Mouse (Mus musculus): ENCODE results near the gene Med20.
A peak's percentile ranks its signal among the peaks of the same experiment; 100 is the strongest.

Med20 gene

DNA sequence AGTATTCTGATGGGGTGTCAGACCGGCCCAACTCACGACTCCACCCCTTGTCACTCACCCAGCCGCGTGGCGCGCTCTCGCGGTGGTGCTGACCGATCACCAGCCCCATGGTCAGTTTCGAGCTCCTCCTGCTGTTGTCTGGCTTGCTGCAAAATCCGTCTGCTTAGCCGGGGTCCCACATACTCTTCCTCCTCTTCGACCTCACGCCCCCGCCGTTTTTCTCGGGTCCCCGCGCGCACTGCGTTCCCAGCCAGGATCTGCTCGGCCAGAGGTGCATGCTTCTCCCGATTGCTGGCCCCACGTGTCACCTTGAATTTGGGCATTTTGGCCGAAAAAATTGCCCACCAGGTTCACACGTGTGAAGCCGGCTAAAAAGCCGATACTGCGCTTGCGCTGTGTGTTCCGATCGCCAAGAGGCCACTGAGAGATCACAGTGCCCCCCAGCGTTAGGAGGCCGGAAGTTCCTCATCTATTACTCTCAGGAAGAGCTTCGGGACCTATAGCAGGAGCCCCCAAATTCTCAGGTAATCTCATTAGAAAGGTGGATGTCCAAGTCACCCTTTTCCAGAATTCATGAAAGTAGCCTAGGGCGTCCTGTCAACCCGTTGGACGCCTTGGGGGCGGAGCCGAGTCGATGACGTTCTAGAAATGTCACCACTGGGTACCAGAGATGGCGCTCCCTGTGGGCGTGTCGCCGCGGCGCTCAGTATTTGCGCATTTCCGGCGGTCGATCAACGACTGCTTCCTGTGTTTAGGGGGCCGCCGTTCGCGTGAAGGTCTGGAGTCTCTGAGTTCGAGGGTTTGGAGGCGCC is at the start of gene Med20, which contains the start of the genes Bysl and Gm20517:
Gene Med20 (plus strand): TSS at position 734 of the 812 bp plus-strand sequence.
Gene Bysl (minus strand): TSS at position 644 of the 812 bp plus-strand sequence.
Gene Gm20517 (plus strand): TSS at position 741 of the 812 bp plus-strand sequence.
- peak; percentile 94 to 96 for DNase-seq (ENCODE audit: low spot score in 2 of 2)

DNA sequence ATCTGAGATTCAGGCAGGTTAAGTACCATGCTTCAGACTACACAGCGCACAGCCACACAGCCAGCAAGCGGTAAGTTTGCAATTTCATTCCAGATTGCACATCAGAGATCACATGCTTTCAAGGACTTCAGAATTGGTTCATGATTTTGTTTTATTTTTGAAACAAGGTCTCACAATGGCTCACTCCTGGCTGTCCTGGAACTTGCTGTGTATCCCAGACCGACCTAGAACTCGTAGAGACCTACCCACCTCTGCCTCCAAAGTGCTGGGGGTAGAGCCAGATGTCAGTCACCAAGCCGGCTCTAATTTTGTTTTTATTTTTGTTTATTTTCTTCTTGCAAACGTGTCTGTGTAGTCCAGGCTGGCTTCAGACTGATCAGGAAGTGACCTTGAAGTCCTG is 48.5 kb upstream of the Med20 start:
- DNase-seq (ENCODE audit: low spot score in 2 of 2) = no peak

DNA sequence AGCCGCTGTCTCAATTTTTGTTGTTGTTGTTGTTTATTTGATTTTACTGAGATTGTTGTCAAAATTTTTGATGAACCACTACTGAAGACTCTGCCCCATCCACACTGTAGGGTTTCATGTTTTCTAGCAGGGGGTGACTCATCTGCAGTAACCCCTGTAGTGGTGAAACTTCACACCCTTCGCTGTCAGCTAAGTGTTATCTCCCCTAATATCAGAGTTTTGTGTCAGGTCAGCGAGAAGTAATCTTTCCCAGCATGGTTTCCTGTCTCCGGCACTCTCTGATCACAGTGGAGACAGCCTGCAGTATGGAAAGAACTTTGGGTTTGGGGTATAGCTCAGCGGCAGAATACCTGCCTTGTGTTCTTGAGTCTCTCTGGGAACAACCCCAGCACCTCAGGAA is 46.8 kb upstream of the Med20 start:
- no peak for DNase-seq (ENCODE audit: low spot score in 2 of 2)

DNA sequence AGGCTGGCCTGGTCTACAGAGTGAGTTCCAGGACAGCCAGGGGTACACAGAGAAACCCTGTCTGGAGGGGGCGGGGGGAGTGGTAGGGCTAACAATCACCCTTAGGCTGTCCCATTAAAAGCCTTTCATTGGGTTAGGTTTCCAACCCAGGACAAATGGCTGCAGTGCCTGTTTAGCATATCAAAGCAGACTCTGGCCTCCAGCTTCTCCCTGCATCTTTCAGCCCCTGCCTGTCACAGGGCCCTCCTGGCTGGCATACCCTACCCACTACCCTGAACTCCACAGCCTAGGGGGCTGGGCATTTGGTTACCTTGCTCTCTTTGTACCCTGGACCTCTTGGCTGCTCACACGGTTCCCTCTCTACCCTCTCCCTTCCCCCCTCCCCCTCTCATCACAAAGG is 45.2 kb upstream of the Med20 start:
- no peak for DNase-seq (ENCODE audit: low spot score in 2 of 2)

DNA sequence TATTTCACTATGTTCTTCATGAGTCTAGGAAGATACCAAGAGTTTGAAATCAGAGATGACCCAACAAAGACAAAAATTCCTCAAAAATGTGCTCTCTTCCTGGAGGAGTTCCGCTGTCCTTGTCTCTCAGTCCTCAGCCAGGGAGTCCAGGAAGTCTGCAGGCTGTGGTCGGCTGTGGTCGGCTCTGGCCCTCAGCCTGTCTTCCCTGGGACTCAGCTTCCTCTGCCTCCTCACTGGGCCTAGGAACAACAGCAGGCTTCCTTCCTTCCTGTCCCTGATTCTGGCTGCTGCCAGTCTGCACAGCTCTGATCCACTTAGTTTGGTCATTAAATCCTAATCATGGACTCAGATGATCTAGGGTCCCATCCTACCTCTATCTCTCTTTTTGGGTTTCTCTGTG is 44.1 kb upstream of the Med20 start:
- peak; percentile 33 to 59 for DNase-seq (ENCODE audit: low spot score in 2 of 2)

DNA sequence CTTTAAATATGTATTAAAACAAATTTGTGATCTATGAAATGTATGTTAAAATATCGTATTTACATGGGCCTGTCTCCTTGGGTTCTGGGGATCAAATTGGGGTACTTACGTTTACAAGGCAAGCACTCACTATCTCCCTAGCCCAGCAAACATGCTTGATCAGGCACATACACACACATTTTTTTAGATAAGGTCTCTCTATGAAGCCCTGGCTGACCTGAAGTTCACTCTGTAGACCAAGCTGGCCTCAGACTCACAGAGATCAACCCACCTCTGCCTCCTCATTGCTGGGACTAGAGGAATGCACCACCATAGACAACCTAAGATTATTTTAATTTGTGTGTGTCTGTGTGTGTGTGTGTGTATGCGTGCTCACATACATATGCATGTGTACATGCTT is 43.0 kb upstream of the Med20 start:
- DNase-seq (ENCODE audit: low spot score in 2 of 2) = no peak

DNA sequence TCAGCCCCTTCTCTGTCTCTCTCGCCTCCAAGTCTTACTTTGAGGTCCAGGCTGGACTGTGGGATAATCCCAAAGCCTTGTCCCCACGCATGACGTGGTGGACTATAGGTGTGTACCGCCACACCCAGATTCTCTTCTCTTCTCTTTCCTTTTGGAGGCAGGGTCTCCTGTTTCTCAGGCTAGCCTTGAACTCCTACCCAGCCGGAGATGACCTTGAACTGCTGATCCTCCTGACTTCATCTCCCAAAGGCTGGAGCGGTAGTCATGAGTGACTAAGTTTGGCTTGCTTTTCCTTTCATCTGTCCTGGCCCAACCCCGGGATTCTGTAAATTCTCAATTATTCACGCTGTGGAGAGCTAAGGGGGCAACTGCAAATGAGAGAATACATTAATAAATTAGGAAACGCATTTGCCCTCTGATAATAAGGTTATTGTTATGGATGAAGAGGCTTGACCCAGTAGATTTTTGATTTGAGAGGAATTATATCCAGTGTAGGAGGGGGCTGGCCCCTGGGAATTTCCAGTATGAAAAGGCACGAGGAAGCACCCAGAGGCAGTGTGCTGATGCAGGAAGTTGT is 42.3 kb upstream of the Med20 start:
- DNase-seq (ENCODE audit: low spot score in 2 of 2) = no peak

DNA sequence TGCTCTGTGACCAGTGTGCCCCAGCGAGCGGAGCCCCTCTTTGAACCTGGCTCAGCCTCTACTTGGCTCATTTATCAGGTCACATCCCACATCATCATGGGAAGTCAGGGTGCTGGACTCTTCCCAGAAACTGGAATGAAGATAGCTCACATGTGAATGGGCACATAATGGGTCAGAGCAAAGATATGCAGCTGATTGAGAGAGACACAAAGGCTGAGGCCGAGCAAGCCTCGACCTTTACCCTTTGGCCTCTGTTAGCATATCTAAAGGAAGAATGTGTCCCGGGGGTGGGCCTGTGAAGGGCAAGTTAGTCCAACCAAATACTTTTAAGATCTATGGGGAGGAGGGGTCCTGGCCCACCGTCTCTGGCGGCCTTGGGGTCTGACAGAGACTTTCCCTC is 39.8 kb upstream of the Med20 start:
- no peak for DNase-seq (ENCODE audit: low spot score in 2 of 2)

DNA sequence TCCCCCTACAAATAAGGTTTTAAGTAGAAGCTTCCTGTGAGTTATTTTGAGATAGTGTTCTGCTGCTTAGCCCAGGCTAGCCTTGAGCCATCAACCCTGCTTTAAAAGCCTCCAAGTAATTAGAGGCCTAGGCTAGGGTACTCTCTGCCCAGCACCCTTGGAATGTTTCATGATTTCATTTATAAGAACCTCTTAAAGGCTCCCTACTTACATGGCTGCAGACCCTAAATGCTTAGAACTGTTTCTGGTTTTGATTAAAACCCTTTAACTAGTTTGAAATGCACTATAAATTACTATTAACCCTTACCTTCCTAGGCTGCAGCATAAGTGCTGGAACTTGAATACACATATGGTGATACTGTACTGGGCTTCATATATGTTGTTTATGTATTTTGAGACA is 38.9 kb upstream of the Med20 start:
- DNase-seq (ENCODE audit: low spot score in 2 of 2) = no peak

DNA sequence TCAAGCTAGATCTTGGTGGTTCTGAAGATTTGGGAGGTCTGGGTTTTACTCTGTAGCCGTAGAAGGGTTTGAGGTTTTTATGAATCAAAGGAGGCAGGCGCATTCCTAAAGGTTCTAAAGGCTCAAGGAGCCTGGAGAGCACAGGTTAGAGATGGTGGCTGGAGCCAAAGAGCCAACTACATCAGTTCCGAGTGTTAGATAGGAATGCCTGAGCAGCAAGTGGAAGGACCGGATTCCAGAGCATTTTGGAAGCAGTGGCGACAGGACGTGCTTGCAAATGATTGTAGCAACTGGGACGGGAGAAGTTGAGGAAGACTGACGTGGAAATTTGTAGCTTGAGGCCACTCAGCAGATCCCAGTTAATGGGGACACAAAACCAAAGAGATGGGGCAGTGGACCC is 37.4 kb upstream of the Med20 start:
- no peak for DNase-seq (ENCODE audit: low spot score in 2 of 2)

DNA sequence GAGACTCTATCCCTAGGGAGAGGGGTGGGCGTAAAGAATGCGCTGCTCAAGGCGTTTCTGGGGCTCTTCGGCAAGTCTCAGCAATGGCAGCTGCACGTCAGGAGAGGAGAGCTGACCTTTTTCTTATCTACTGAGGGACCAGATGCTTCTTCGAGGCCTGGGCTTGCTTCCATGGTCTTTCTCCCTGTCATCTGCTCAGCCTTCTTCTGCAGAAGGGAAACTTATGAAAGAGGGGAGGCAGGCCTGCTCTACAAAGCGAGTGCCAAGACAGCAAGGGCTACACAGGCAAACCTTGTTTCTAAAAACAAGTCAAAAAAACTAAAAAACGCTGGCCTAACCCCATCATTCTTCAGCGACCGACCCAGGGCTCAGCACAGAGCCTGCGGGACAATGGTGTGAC is 36.6 kb upstream of the Med20 start:
- peak in 1 of 2 experiments; percentile 37 for DNase-seq (ENCODE audit: low spot score in 2 of 2)

DNA sequence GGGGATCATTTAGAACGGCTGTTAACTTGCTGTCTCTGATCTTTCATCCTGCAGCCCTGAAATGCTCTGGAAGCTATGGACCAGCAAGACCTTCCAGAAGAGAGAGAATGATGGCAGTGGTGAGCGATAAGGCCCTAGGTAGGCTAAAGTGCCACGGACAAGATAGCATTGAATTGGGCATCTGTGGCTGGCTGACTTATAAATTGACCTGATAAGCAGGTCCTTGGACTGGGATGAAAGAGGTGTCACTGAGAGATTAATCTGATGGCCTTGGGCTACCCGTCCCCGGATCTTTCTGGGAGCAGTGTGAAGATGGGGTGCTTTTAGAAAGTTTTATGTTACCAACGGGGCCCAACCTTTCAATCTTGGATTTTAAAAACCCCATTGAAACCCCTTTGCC is 32.7 kb upstream of the Med20 start:
- no peak for DNase-seq (ENCODE audit: low spot score in 2 of 2)

DNA sequence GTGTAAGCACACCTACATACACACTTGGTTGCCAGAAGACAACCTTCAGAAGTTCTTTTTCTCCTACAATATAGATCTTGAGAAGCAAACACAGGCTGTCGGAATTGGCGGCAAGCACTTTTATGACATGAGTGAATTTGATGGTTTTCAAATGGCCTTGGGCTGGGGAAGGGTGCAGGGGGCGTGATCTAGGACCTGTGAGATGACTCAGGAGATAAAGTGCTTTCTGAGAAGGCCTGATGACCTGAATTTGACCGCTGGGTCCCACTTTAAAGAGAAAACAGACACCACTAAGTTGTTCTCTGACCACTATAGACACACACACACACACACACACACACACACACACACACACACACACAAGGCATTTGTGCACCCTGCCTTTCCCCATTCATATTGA is 30.4 kb upstream of the Med20 start:
- DNase-seq (ENCODE audit: low spot score in 2 of 2) = no peak

DNA sequence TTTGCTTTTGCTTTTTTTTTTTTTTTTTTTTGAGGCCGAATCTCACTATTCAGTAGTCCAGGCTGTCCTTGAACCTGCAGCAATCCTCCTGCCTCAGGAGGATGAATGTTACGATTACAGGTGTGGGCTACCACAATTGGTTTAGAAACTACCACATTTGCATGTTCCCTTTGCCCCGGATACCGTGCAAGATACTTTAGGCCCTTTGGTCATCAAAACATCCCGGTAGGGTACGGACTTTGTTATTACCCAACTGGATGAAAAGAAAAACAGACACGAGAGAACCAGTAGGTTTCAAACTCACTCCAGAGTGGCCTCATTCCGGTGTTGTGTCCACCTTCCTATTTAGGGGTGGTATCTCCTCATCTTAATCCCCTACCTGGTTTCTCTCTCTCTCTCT is 22.9 kb upstream of the Med20 start:
- DNase-seq (ENCODE audit: low spot score in 2 of 2) = no peak

DNA sequence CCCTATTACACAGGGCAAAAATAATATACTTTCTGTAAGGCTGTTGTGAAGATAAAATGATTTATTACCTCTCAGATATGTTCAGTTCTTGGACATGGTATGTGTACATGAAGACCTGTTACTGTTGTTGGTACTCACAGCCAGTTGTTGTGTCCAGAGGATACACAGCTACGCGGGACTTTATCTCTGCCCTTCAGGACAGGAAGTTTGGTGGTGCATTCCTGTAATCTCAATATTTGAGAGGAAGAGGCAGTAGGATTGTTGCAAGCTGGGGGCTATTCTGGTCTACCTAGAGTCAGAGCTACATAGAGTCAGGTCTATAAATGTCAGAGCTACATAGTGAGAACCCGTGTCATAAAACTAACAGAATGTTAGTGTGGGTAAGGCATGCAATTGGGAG is 20.3 kb upstream of the Med20 start:
- DNase-seq (ENCODE audit: low spot score in 2 of 2) = no peak

DNA sequence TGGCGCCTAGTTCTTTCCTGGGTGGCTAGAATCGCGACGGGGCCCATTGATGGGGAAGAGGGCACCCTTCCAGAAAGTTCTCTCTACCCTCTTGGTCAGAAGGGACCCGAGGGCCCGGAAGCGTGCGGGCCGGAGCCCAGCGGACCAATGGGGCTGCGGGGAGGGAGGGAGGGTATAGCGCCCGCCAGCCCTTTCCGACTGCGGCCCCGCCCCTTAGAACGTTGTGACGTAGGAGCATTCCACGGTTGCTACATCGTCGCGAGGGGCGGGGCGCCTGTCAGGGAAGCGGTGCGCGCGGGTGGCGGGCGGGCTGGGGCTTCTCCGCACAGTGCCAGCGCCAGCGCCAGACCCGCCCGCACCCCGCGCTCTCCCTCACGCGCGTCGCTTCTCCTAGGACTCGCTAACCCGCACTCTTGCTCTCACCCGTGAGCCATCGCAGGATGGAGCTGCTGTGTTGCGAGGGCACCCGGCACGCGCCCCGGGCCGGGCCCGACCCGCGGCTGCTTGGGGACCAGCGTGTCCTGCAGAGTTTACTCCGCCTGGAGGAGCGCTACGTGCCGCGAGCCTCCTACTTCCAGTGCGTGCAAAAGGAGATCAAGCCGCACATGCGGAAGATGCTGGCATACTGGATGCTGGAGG is 18.0 kb upstream of the Med20 start:
- DNase-seq (ENCODE audit: low spot score in 2 of 2) = peak; percentile 93

DNA sequence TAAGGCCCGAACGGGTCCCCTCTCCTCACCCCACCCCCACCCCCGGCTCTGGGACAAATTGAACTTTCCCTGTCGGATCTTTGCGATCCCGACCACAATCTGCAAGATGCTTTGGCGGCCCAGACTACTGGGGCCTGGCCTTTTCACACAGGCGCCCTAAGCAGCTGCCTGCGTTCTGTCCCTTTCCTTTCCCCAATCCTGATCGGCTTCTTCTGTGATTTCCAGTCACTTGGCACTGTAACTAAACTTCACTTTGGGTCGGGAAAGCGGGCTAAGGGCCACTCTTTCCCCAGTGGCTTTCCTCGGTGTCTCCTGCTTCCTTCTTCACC is 17.6 kb upstream of the Med20 start:
- peak in 1 of 2 experiments; percentile 47 for DNase-seq (ENCODE audit: low spot score in 2 of 2)

DNA sequence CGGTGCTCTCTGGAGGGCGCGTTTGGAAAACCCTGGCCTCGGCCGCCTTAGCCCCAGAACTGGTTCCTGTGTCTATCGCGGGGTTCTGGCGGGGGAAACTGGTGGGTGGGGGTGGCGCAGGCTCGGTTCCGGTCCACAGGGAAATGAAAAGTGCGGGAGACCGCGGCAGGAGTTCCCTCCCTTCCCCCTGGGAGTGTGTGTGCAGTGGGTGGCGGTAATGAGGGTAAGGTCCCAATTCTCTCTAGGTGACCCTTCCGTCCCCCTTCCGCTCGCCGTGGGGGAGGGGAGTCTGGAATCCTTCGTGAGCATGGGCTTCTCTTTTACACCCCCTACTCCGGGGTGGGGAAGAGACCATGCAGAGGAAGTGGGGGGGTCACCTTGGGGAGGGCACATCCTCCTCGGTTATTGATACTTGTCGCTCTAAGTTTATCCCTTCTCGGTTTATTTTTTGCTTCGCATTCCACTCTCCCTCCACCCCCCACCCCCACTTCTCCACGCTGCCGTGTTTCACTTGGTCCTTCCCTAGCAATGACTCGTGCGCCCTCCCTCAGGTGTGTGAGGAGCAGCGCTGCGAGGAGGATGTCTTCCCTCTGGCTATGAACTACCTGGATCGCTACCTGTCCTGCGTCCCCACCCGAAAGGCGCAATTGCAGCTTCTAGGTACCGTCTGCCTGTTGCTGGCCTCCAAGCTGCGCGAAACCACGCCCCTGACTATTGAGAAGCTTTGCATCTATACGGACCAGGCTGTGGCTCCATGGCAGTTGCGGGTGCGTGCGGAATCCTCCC is 17.0 kb upstream of the Med20 start:
- peak; percentile 57 to 62 for DNase-seq (ENCODE audit: low spot score in 2 of 2)

DNA sequence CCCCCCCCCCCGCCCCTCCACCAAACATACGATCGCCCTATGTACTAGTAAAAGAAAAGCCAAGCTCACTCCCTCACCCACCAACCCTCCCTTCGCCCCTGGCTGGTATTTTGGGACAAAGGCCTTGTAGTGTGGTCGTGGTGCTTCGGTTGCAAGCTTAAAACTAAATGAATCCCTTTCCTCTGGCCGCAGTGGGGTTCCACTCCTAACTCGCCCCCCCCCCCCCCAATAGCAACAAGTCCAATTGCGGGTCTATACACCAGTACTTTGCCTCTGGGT is 16.5 kb upstream of the Med20 start:
- DNase-seq (ENCODE audit: low spot score in 2 of 2) = no peak

DNA sequence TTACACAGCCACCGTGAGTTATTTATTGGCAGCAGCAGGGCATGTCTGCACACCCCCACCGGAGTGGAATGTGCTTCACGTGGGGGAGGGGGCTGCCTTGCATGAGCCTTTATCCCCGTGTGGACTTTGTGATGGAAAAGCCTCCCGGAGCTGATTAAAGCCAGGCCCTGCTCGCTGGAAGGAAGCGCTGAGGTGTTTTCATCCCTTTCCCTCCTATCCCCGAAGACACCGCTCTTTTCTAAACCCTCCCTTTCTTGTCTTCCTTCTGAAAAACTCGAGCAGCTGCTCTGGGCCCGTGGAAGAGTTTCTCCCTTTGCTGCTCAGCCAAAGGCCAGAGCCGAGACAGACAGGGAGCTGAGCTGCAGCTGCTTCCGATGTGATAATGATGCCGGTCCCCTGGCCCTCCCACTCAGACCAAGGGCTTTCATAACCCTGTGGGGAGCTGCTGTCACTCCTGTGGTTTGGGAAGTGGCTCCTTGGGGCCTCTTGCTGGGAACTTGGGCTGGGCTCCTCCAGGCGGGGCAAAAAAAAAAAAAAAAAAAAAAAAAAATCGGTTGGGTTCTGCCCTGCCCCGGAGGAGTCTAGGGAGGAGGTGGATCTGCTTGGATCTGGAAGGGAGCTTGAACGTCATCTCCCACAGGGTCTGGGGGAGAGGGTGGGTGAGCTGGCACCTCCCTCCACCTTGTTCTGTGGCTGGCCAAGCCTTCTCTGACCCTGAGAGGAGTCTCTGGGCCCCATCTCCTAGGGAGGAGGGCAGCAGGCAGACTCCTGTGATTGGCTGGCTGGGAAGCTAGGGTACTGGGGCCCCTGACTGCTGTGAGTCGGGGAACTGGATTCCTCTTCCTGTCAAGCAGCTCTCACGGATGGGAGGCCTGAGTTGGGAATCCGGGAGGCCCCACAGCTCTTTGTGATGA is 15.9 kb upstream of the Med20 start:
- peak; percentile 77 to 83 for DNase-seq (ENCODE audit: low spot score in 2 of 2)

DNA sequence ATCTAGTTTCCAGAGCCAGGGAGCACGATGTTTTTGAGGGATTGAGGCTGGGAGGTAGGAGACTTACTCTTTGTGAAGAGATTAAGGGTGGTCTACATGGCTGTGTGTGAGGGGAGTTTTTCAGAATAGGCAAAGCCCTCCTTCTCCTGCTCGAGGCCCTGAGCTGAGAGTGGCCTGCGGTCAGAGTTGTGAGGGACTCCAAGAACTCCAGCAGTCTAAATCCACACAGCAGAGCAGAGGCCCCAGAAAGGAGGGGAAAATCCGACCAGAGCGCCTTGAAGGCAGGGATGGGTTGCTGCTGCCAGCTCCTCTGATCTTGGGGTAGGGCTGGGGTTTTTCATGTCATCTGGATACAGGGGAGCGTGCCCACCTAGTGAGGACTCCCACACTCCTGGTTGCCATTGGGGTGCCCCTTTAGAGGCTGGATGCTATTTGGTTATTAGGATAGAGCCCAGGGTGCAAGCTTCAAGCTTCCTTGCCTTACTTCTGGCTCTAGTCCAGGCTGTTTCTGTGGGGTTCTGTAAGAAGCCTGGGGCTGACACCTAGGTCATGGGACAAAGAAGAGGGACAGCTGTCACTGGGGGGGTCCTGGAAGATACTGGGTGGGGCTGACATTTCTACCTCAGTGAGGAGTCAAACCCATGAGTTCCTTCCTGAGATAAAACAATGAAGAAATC is 15.1 kb upstream of the Med20 start:
- peak in 1 of 2 experiments; percentile 19 for DNase-seq (ENCODE audit: low spot score in 2 of 2)
